Mouse (Mus musculus): ENCODE data around the gene Rexo1. TPM values are rescaled to one million over a fixed set of nuclear protein-coding genes. Genes with fewer than 3 reads are reported as not detected.

The Rexo1 gene
- polyA plus RNA-seq, 1 experiment from 2014 or later = 30.3 TPM

DNA sequence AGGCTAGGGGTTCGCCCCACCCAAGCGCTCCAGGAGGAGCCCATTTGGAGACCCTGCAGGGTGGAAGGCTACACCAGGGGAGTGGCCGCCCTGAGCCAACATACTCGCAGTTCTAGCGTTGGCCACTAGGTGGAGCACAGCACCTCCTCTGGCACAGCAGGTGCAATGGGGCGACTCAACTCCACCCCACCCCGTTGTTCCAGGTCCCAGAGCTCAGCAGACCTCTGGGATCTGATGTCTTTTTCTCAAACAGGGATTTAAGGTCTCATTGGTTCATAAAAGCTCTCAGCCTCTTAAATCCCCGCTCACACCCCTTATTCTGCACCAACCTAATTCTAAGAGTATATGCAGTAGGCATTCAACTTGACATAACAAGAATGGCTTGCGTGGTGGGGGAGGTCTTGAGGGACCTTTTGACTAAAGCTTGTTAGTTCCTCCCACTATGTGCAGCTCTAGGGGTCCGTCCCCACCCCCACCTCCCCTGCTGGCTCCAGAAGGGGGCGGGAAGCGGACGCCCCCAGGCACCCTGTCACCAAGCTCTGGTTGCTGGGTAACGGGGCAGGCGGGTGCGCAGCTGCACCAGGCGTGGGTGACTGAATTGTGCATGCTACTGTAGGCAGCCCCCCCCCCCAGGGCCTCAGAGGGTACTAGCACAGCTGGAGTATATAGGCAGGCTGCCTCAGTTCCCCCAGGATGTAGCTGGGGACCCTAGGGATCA is 5.2 kb upstream of the Rexo1 start:
- Histone ChIP-seq H3K4me3 (replicated peaks; ENCODE audit: low read length) (peak overlapping the region; percentile 17), H3K4me2 (ENCODE audit: low read length) (peak overlapping the region; percentile 43), H3K27ac (ENCODE audit: low read length) (peak overlapping the region; percentile 81), H3K4me1 (replicated peaks; ENCODE audit: control insufficient read depth, insufficient read depth, low read length) (peaks cover 39% of the 10 kb centered on the region), H3K36me3 (ENCODE audit: control insufficient read depth, insufficient read depth) (no peaks in the 10 kb centered on the region), H3K27me3 (replicated peaks; ENCODE audit: control insufficient read depth, insufficient read depth, low read length) (no peaks in the 10 kb centered on the region), H3K9ac (replicated peaks; ENCODE audit: low read depth, low read length) (peak overlapping the region; percentile 42), H3K9me3 (ENCODE audit: control insufficient read depth, low read length) (no peaks in the 10 kb centered on the region)
- ATAC-seq = peak; percentile 75
- 6% methylated on average over 17 of the region's 17 CpGs for WGBS

- H3K27me3 ChIP-seq (replicated peaks; ENCODE audit: control insufficient read depth, insufficient read depth, low read length) = no peaks in the 10 kb centered on the region
- H3K9me3 ChIP-seq (ENCODE audit: control insufficient read depth, low read length) = no peaks in the 10 kb centered on the region
- H3K36me3 ChIP-seq (ENCODE audit: control insufficient read depth, insufficient read depth) = no peaks in the 10 kb centered on the region
- ATAC-seq = no peak
- WGBS = under 1% methylated on average over 13 of the region's 13 CpGs
- H3K9ac ChIP-seq (replicated peaks; ENCODE audit: low read depth, low read length) = peak overlapping the region; percentile 94
- no peak overlapping the region for H3K27ac ChIP-seq (ENCODE audit: low read length)
- H3K4me2 ChIP-seq (ENCODE audit: low read length) = peak overlapping the region; percentile 96
- H3K4me3 ChIP-seq (replicated peaks; ENCODE audit: low read length) = peak overlapping the region; percentile 98
- H3K4me1 ChIP-seq (replicated peaks; ENCODE audit: control insufficient read depth, insufficient read depth, low read length) = peaks cover 38% of the 10 kb centered on the region
These were observed 739 bp downstream of the Rexo1 start for GRCm38 (mm10) chr10:80560621-80561020.

- no peak overlapping the region for H3K9ac ChIP-seq (replicated peaks; ENCODE audit: low read depth, low read length)
- H3K27ac ChIP-seq (ENCODE audit: low read length) = no peak overlapping the region
- WGBS = 91% methylated on average over 7 of the region's 7 CpGs
- H3K36me3 ChIP-seq (ENCODE audit: control insufficient read depth, insufficient read depth) = no peaks in the 10 kb centered on the region
- no peak overlapping the region for H3K4me3 ChIP-seq (replicated peaks; ENCODE audit: low read length)
- H3K4me2 ChIP-seq (ENCODE audit: low read length) = no peak overlapping the region
- H3K4me1 ChIP-seq (replicated peaks; ENCODE audit: control insufficient read depth, insufficient read depth, low read length) = peaks cover 38% of the 10 kb centered on the region
- H3K9me3 ChIP-seq (ENCODE audit: control insufficient read depth, low read length) = no peaks in the 10 kb centered on the region
- no peak for ATAC-seq
- no peaks in the 10 kb centered on the region for H3K27me3 ChIP-seq (replicated peaks; ENCODE audit: control insufficient read depth, insufficient read depth, low read length)
These were observed 1.9 kb downstream of the Rexo1 start for GRCm38 (mm10) chr10:80559431-80559830.

DNA sequence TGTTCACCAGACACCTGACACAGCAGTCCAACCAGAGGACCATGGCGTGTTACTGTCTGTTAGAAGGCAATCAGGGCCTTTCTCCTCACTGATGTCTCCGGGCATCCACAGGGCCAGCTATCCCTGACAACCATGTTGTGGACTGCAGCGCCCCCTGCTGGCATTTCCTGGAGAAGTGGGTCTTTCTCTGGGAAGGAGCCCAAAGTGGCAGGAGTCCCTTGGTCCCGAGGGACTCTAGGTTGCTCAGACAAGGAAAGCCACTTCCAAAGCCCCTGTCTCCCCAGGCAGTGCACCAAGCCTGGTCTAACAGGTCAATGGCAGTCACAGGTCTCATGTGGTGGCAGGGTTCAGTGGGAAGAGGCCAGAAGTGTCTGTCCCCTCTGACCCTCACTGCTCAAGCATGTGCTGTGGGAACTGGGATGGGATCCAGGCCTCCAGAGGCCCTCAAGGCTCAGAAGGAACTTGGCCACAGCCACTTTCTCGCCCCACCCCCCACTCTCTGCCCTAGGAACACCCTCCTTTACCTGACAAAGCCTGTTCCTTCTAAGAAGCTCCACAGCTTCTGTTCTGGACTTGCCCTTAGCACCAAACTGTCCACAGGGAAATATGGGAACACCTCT is 3.9 kb downstream of the Rexo1 start:
- Histone ChIP-seq H3K36me3 (ENCODE audit: control insufficient read depth, insufficient read depth) (no peaks in the 10 kb centered on the region), H3K4me1 (replicated peaks; ENCODE audit: control insufficient read depth, insufficient read depth, low read length) (peaks cover 32% of the 10 kb centered on the region), H3K27ac (ENCODE audit: low read length) (no peak overlapping the region), H3K27me3 (replicated peaks; ENCODE audit: control insufficient read depth, insufficient read depth, low read length) (no peaks in the 10 kb centered on the region), H3K9ac (replicated peaks; ENCODE audit: low read depth, low read length) (no peak overlapping the region), H3K4me3 (replicated peaks; ENCODE audit: low read length) (no peak overlapping the region), H3K9me3 (ENCODE audit: control insufficient read depth, low read length) (no peaks in the 10 kb centered on the region), H3K4me2 (ENCODE audit: low read length) (no peak overlapping the region)
- WGBS = 34% methylated on average over 5 of the region's 5 CpGs
- no peak for ATAC-seq

DNA sequence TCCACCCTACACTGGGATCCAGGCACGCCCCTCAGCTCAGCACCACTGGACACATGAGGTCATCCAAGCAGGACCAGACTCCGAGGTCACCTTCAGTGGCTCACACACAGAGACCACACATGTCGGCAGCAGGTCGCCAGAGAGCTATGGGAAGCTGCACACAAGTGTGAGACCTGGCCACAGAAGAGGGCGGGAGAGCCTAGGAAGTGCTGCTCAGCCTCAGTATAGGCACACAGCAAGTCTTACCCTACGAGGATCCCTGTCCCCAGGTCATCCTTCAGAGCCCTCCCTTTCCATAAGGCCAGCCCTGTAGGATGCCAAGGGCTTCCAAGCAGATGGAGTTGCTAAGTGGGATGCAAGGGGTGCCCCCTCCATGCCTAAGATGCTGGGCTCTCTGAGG is 7.4 kb downstream of the Rexo1 start:
- Histone ChIP-seq H3K27ac (ENCODE audit: low read length) (no peak overlapping the region), H3K4me1 (replicated peaks; ENCODE audit: control insufficient read depth, insufficient read depth, low read length) (peaks cover 11% of the 10 kb centered on the region), H3K9ac (replicated peaks; ENCODE audit: low read depth, low read length) (no peak overlapping the region), H3K36me3 (ENCODE audit: control insufficient read depth, insufficient read depth) (no peaks in the 10 kb centered on the region; the same call in 1 of the 2 replicates), H3K9me3 (ENCODE audit: control insufficient read depth, low read length) (no peaks in the 10 kb centered on the region), H3K27me3 (replicated peaks; ENCODE audit: control insufficient read depth, insufficient read depth, low read length) (no peaks in the 10 kb centered on the region), H3K4me3 (replicated peaks; ENCODE audit: low read length) (no peak overlapping the region), H3K4me2 (ENCODE audit: low read length) (no peak overlapping the region)
- ATAC-seq = no peak
- WGBS = 89% methylated on average over 6 of the region's 6 CpGs

- WGBS = 93% methylated on average over 8 of the region's 8 CpGs
- Histone ChIP-seq H3K4me2 (ENCODE audit: low read length) (no peak overlapping the region), H3K27ac (ENCODE audit: low read length) (no peak overlapping the region), H3K9ac (replicated peaks; ENCODE audit: low read depth, low read length) (no peak overlapping the region), H3K36me3 (ENCODE audit: control insufficient read depth, insufficient read depth) (no peaks in the 10 kb centered on the region; the same call in 1 of the 2 replicates), H3K4me3 (replicated peaks; ENCODE audit: low read length) (no peak overlapping the region), H3K27me3 (replicated peaks; ENCODE audit: control insufficient read depth, insufficient read depth, low read length) (no peaks in the 10 kb centered on the region), H3K9me3 (ENCODE audit: control insufficient read depth, low read length) (no peaks in the 10 kb centered on the region), H3K4me1 (replicated peaks; ENCODE audit: control insufficient read depth, insufficient read depth, low read length) (peaks cover 10% of the 10 kb centered on the region)
- ATAC-seq = no peak
These were observed 7.8 kb downstream of the Rexo1 start for GRCm38 (mm10) chr10:80553575-80553974.

DNA sequence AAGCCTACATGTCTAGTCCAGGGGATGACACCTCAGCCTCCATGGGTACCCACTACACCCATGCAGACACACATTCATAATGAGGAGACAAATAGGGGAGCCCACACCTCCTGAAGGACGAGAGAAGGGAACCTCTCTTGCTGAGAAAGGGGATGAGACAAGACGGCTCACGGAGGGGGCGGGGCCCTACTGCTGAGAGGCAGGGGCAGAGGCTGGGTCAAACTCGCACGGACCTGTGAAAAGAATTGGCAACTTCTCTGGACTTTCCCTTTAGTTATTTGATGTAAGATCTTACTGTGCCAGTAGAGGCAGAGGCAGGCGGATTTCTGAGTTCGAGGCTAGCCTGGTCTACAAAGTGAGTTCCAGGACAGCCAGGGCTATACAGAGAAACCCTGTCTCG is 9.0 kb downstream of the Rexo1 start:
- ATAC-seq = no peak
- 63% methylated on average over 9 of the region's 9 CpGs for WGBS

GRCm38 (mm10) chr10:80549279-80549678 is 12.1 kb downstream of the Rexo1 start:
- 91% methylated on average over 21 of the region's 21 CpGs for WGBS
- Histone ChIP-seq H3K4me2 (ENCODE audit: low read length) (no peak overlapping the region), H3K4me3 (replicated peaks; ENCODE audit: low read length) (no peak overlapping the region), H3K9me3 (ENCODE audit: control insufficient read depth, low read length) (no peaks in the 10 kb centered on the region), H3K27ac (ENCODE audit: low read length) (no peak overlapping the region), H3K4me1 (replicated peaks; ENCODE audit: control insufficient read depth, insufficient read depth, low read length) (no peaks in the 10 kb centered on the region), H3K9ac (replicated peaks; ENCODE audit: low read depth, low read length) (no peak overlapping the region), H3K36me3 (ENCODE audit: control insufficient read depth, insufficient read depth) (peaks cover 8% of the 10 kb centered on the region), H3K27me3 (replicated peaks; ENCODE audit: control insufficient read depth, insufficient read depth, low read length) (no peaks in the 10 kb centered on the region)
- ATAC-seq = no peak

More for the DNA sequence above, 9.0 kb downstream of the Rexo1 start:
- Histone ChIP-seq H3K9ac (replicated peaks; ENCODE audit: low read depth, low read length) (no peak overlapping the region), H3K4me2 (ENCODE audit: low read length) (no peak overlapping the region), H3K27ac (ENCODE audit: low read length) (no peak overlapping the region), H3K4me1 (replicated peaks; ENCODE audit: control insufficient read depth, insufficient read depth, low read length) (peaks cover under 1% of the 10 kb centered on the region), H3K4me3 (replicated peaks; ENCODE audit: low read length) (no peak overlapping the region), H3K9me3 (ENCODE audit: control insufficient read depth, low read length) (no peaks in the 10 kb centered on the region), H3K27me3 (replicated peaks; ENCODE audit: control insufficient read depth, insufficient read depth, low read length) (no peaks in the 10 kb centered on the region), H3K36me3 (ENCODE audit: control insufficient read depth, insufficient read depth) (peaks cover under 1% of the 10 kb centered on the region)

- Histone ChIP-seq H3K4me1 (replicated peaks; ENCODE audit: control insufficient read depth, insufficient read depth, low read length) (no peaks in the 10 kb centered on the region), H3K9me3 (ENCODE audit: control insufficient read depth, low read length) (no peaks in the 10 kb centered on the region), H3K9ac (replicated peaks; ENCODE audit: low read depth, low read length) (no peak overlapping the region), H3K4me3 (replicated peaks; ENCODE audit: low read length) (no peak overlapping the region), H3K36me3 (ENCODE audit: control insufficient read depth, insufficient read depth) (peaks cover 11% of the 10 kb centered on the region), H3K27ac (ENCODE audit: low read length) (no peak overlapping the region), H3K4me2 (ENCODE audit: low read length) (no peak overlapping the region), H3K27me3 (replicated peaks; ENCODE audit: control insufficient read depth, insufficient read depth, low read length) (no peaks in the 10 kb centered on the region)
- ATAC-seq = peak; percentile 39
- 75% methylated on average over 10 of the region's 10 CpGs for WGBS
These were observed 12.8 kb downstream of the Rexo1 start for GRCm38 (mm10) chr10:80548428-80549006.

Data from forebrain, embryonic 16.5 days (tissue).